Mouse (Mus musculus): ENCODE data around the gene B9d1. TPM values are rescaled to one million over a fixed set of nuclear protein-coding genes. Genes with fewer than 3 reads are reported as not detected.

The B9d1 gene
- polyA plus RNA-seq, 1 experiment from 2014 or later: 47.9 TPM

- H3K27me3 ChIP-seq (ENCODE audit: control insufficient read depth, insufficient read depth, low read depth, low read length): no peaks in the 10 kb centered on the region
- no peak for ATAC-seq (ENCODE audit: low read depth)
- 84% methylated on average over 2 of the region's 2 CpGs for WGBS
- H3K36me3 ChIP-seq (ENCODE audit: control insufficient read depth, insufficient read depth, low read length): peaks cover 6% of the 10 kb centered on the region; the same call in 1 of the 2 replicates
- H3K27ac ChIP-seq (ENCODE audit: low read length): no peak overlapping the region
- H3K9ac ChIP-seq (ENCODE audit: low read length): no peak overlapping the region
- no peaks in the 10 kb centered on the region for H3K4me1 ChIP-seq (replicated peaks; ENCODE audit: control insufficient read depth, insufficient read depth, low read length)
- no peaks in the 10 kb centered on the region for H3K9me3 ChIP-seq (ENCODE audit: control insufficient read depth, low read length)
- no peak overlapping the region for H3K4me2 ChIP-seq (ENCODE audit: low read depth, low read length)
- H3K4me3 ChIP-seq (ENCODE audit: low read length): no peak overlapping the region
These were observed 40.6 kb downstream of the B9d1 start for GRCm38 (mm10) chr11:61545586-61545985.

DNA sequence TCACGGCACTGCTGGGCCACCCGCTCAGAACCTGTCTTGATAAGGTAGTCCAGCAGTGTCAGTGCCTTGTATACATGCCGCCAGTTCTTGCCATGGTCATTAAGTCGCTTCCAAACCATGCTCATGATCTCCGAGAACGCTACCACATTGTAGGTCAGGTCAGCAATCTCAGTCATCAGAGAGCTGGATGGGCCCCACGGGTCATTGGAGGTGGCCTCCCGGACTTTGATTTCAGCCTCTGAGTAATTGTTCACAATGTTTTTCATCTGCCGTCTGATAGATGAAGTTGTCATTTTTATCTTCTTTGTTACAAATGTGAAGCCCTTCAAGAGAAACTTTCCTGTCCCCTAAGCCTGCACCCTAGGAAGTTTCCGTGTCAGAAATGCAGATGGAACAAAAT lies 41.5 kb downstream of the B9d1 start:
- Histone ChIP-seq H3K36me3 (ENCODE audit: control insufficient read depth, insufficient read depth, low read length) (peaks cover 6% of the 10 kb centered on the region; the same call in 1 of the 2 replicates), H3K9ac (ENCODE audit: low read length) (no peak overlapping the region), H3K27me3 (ENCODE audit: control insufficient read depth, insufficient read depth, low read depth, low read length) (no peaks in the 10 kb centered on the region), H3K4me1 (replicated peaks; ENCODE audit: control insufficient read depth, insufficient read depth, low read length) (no peaks in the 10 kb centered on the region), H3K4me3 (ENCODE audit: low read length) (no peak overlapping the region), H3K27ac (ENCODE audit: low read length) (no peak overlapping the region), H3K9me3 (ENCODE audit: control insufficient read depth, low read length) (no peaks in the 10 kb centered on the region), H3K4me2 (ENCODE audit: low read depth, low read length) (no peak overlapping the region)
- 70% methylated on average over 10 of the region's 10 CpGs for WGBS
- no peak for ATAC-seq (ENCODE audit: low read depth)

GRCm38 (mm10) chr11:61547710-61548109 lies 42.8 kb downstream of the B9d1 start:
- no peaks in the 10 kb centered on the region for H3K27me3 ChIP-seq (ENCODE audit: control insufficient read depth, insufficient read depth, low read depth, low read length)
- no peaks in the 10 kb centered on the region for H3K4me1 ChIP-seq (replicated peaks; ENCODE audit: control insufficient read depth, insufficient read depth, low read length)
- no peaks in the 10 kb centered on the region for H3K9me3 ChIP-seq (ENCODE audit: control insufficient read depth, low read length)
- no peak for ATAC-seq (ENCODE audit: low read depth)
- H3K4me2 ChIP-seq (ENCODE audit: low read depth, low read length): no peak overlapping the region
- no peak overlapping the region for H3K27ac ChIP-seq (ENCODE audit: low read length)
- no peak overlapping the region for H3K4me3 ChIP-seq (ENCODE audit: low read length)
- H3K9ac ChIP-seq (ENCODE audit: low read length): no peak overlapping the region
- peaks cover 6% of the 10 kb centered on the region; the same call in 1 of the 2 replicates for H3K36me3 ChIP-seq (ENCODE audit: control insufficient read depth, insufficient read depth, low read length)
- WGBS: 84% methylated on average over 4 of the region's 4 CpGs

GRCm38 (mm10) chr11:61550631-61551030 lies 45.7 kb downstream of the B9d1 start:
- Histone ChIP-seq H3K4me1 (replicated peaks; ENCODE audit: control insufficient read depth, insufficient read depth, low read length) (no peaks in the 10 kb centered on the region), H3K9ac (ENCODE audit: low read length) (no peak overlapping the region), H3K27me3 (ENCODE audit: control insufficient read depth, insufficient read depth, low read depth, low read length) (no peaks in the 10 kb centered on the region), H3K4me2 (ENCODE audit: low read depth, low read length) (no peak overlapping the region), H3K4me3 (ENCODE audit: low read length) (no peak overlapping the region), H3K36me3 (ENCODE audit: control insufficient read depth, insufficient read depth, low read length) (peaks cover 4% of the 10 kb centered on the region; the same call in 1 of the 2 replicates), H3K27ac (ENCODE audit: low read length) (no peak overlapping the region), H3K9me3 (ENCODE audit: control insufficient read depth, low read length) (no peaks in the 10 kb centered on the region)
- ATAC-seq (ENCODE audit: low read depth): no peak

GRCm38 (mm10) chr11:61553015-61553754 lies 48.2 kb downstream of the B9d1 start:
- H3K4me1 ChIP-seq (replicated peaks; ENCODE audit: control insufficient read depth, insufficient read depth, low read length): no peaks in the 10 kb centered on the region
- H3K36me3 ChIP-seq (ENCODE audit: control insufficient read depth, insufficient read depth, low read length): no peaks in the 10 kb centered on the region
- 75% methylated on average over 3 of the region's 3 CpGs for WGBS

GRCm38 (mm10) chr11:61559572-61559971 lies 54.6 kb downstream of the B9d1 start:
- no peak overlapping the region for H3K27ac ChIP-seq (ENCODE audit: low read length)
- no peak overlapping the region for H3K9ac ChIP-seq (ENCODE audit: low read length)
- no peak for ATAC-seq (ENCODE audit: low read depth)
- no peaks in the 10 kb centered on the region for H3K36me3 ChIP-seq (ENCODE audit: control insufficient read depth, insufficient read depth, low read length)
- no peak overlapping the region for H3K4me3 ChIP-seq (ENCODE audit: low read length)
- peaks cover 3% of the 10 kb centered on the region for H3K4me1 ChIP-seq (replicated peaks; ENCODE audit: control insufficient read depth, insufficient read depth, low read length)
- WGBS: 60% methylated on average over 5 of the region's 5 CpGs
- H3K4me2 ChIP-seq (ENCODE audit: low read depth, low read length): no peak overlapping the region
- no peaks in the 10 kb centered on the region for H3K9me3 ChIP-seq (ENCODE audit: control insufficient read depth, low read length)
- H3K27me3 ChIP-seq (ENCODE audit: control insufficient read depth, insufficient read depth, low read depth, low read length): no peaks in the 10 kb centered on the region

More at GRCm38 (mm10) chr11:61553015-61553754, 48.2 kb downstream of the B9d1 start:
- Histone ChIP-seq H3K9ac (ENCODE audit: low read length) (no peak overlapping the region), H3K9me3 (ENCODE audit: control insufficient read depth, low read length) (no peaks in the 10 kb centered on the region), H3K4me3 (ENCODE audit: low read length) (no peak overlapping the region), H3K4me2 (ENCODE audit: low read depth, low read length) (no peak overlapping the region), H3K27ac (ENCODE audit: low read length) (no peak overlapping the region), H3K27me3 (ENCODE audit: control insufficient read depth, insufficient read depth, low read depth, low read length) (no peaks in the 10 kb centered on the region)
- ATAC-seq (ENCODE audit: low read depth): no peak

- peaks cover 6% of the 10 kb centered on the region for H3K4me1 ChIP-seq (replicated peaks; ENCODE audit: control insufficient read depth, insufficient read depth, low read length)
- no peaks in the 10 kb centered on the region for H3K36me3 ChIP-seq (ENCODE audit: control insufficient read depth, insufficient read depth, low read length)
- H3K27me3 ChIP-seq (ENCODE audit: control insufficient read depth, insufficient read depth, low read depth, low read length): no peaks in the 10 kb centered on the region
- H3K27ac ChIP-seq (ENCODE audit: low read length): no peak overlapping the region
- H3K4me2 ChIP-seq (ENCODE audit: low read depth, low read length): no peak overlapping the region
- no peak overlapping the region for H3K9ac ChIP-seq (ENCODE audit: low read length)
- no peaks in the 10 kb centered on the region for H3K9me3 ChIP-seq (ENCODE audit: control insufficient read depth, low read length)
- ATAC-seq (ENCODE audit: low read depth): no peak
- WGBS: 62% methylated on average over 5 of the region's 5 CpGs
- no peak overlapping the region for H3K4me3 ChIP-seq (ENCODE audit: low read length)
These were observed 57.5 kb downstream of the B9d1 start for GRCm38 (mm10) chr11:61562421-61562820.

Other genes with a start within 250 kb of the B9d1 start
- gene Aldh3a2, start 237.7 kb upstream of the B9d1 start, polyA plus RNA-seq (2015; fragmentation: Nextera tagmentation; extraction: Ambion mirVana): 47.8 and 49.4 TPM in 2 replicates
- gene Slc47a2, start 162.3 kb upstream of the B9d1 start, polyA plus RNA-seq (2015; fragmentation: Nextera tagmentation; extraction: Ambion mirVana): 0.26 and 0.69 TPM in 2 replicates
- 3.6 and 4.5 TPM in 2 replicates for gene Slc47a1, start 126.8 kb upstream of the B9d1 start, polyA plus RNA-seq (2015; fragmentation: Nextera tagmentation; extraction: Ambion mirVana)
- 0.78 and 1.2 TPM in 2 replicates for gene Rnf112, start 51.0 kb upstream of the B9d1 start, polyA plus RNA-seq (2015; fragmentation: Nextera tagmentation; extraction: Ambion mirVana)
- 1,630 and 1,660 TPM in 2 replicates for gene Mfap4, start 19.7 kb upstream of the B9d1 start, polyA plus RNA-seq (2015; fragmentation: Nextera tagmentation; extraction: Ambion mirVana)
- gene Mapk7, start 10.7 kb upstream of the B9d1 start, polyA plus RNA-seq (2015; fragmentation: Nextera tagmentation; extraction: Ambion mirVana): 59.6 and 61.8 TPM in 2 replicates
- 24.4 and 28.7 TPM in 2 replicates for gene Epn2, start 74.5 kb downstream of the B9d1 start, polyA plus RNA-seq (2015; fragmentation: Nextera tagmentation; extraction: Ambion mirVana)
- 43.1 and 49.9 TPM in 2 replicates for gene Grap, start 148.1 kb downstream of the B9d1 start, polyA plus RNA-seq (2015; fragmentation: Nextera tagmentation; extraction: Ambion mirVana)
- 2.2 and 2.3 TPM in 2 replicates for gene Fam83g, start 178.9 kb downstream of the B9d1 start, polyA plus RNA-seq (2015; fragmentation: Nextera tagmentation; extraction: Ambion mirVana)
- gene Slc5a10, start 215.7 kb downstream of the B9d1 start, polyA plus RNA-seq (2015; fragmentation: Nextera tagmentation; extraction: Ambion mirVana): 0.08 TPM in 1 of 2 replicates, not detected in the other

Measured in lung, embryonic 16.5 days (tissue).